Mouse (Mus musculus): ENCODE results near the gene Colgalt2. TPM values are rescaled to one million over a fixed set of nuclear protein-coding genes. Genes with fewer than 3 reads are reported as not detected.

The Colgalt2 gene
- polyA plus RNA-seq, 1 experiment, result not detected

- no peak for TF ChIP-seq GATA1 (IDR thresholded peaks at IDR 0.05; ENCODE audit: low read length)
- no peak for TF ChIP-seq TAL1 (IDR thresholded peaks at IDR 0.05; ENCODE audit: low read length)
- Histone ChIP-seq H3K4me1 (ENCODE audit: control insufficient read depth) (no peaks in the 10 kb centered on the region), H3K4me3 (replicated peaks) (no peak overlapping the region), H3K27me3 (ENCODE audit: control insufficient read depth) (no peaks in the 10 kb centered on the region), H3K36me3 (ENCODE audit: control insufficient read depth) (no peaks in the 10 kb centered on the region), H3K9me3 (ENCODE audit: control insufficient read depth, low read length) (no peaks in the 10 kb centered on the region)
Measured at GRCm38 (mm10) chr1:152439408-152439807, 39.8 kb downstream of the Colgalt2 start.

- Histone ChIP-seq H3K9me3 (ENCODE audit: control insufficient read depth, low read length) (no peaks in the 10 kb centered on the region), H3K4me1 (ENCODE audit: control insufficient read depth) (no peaks in the 10 kb centered on the region)
- no peak for TF ChIP-seq GATA1 (IDR thresholded peaks at IDR 0.05; ENCODE audit: low read length)
- TF ChIP-seq TAL1 (IDR thresholded peaks at IDR 0.05; ENCODE audit: low read length), result no peak
Measured at GRCm38 (mm10) chr1:152439874-152440273, 40.2 kb downstream of the Colgalt2 start.

GRCm38 (mm10) chr1:152444630-152445029 lies 45.0 kb downstream of the Colgalt2 start:
- no peaks in the 10 kb centered on the region for H3K36me3 ChIP-seq (ENCODE audit: control insufficient read depth)
- no peak for TF ChIP-seq GATA1 (IDR thresholded peaks at IDR 0.05; ENCODE audit: low read length)
- TF ChIP-seq TAL1 (IDR thresholded peaks at IDR 0.05; ENCODE audit: low read length), result no peak
- no peak overlapping the region for H3K4me3 ChIP-seq (replicated peaks)
- no peaks in the 10 kb centered on the region for H3K9me3 ChIP-seq (ENCODE audit: control insufficient read depth, low read length)
- H3K27me3 ChIP-seq (ENCODE audit: control insufficient read depth), result no peaks in the 10 kb centered on the region
- H3K4me1 ChIP-seq (ENCODE audit: control insufficient read depth), result no peaks in the 10 kb centered on the region

More at GRCm38 (mm10) chr1:152439874-152440273, 40.2 kb downstream of the Colgalt2 start:
- H3K27me3 ChIP-seq (ENCODE audit: control insufficient read depth), result no peaks in the 10 kb centered on the region
- no peaks in the 10 kb centered on the region for H3K36me3 ChIP-seq (ENCODE audit: control insufficient read depth)
- no peak overlapping the region for H3K4me3 ChIP-seq (replicated peaks)

GRCm38 (mm10) chr1:152445925-152446324 lies 46.3 kb downstream of the Colgalt2 start:
- no peak for TF ChIP-seq TAL1 (IDR thresholded peaks at IDR 0.05; ENCODE audit: low read length)
- no peak for TF ChIP-seq GATA1 (IDR thresholded peaks at IDR 0.05; ENCODE audit: low read length)
- H3K4me3 ChIP-seq (replicated peaks), result no peak overlapping the region
- H3K9me3 ChIP-seq (ENCODE audit: control insufficient read depth, low read length), result no peaks in the 10 kb centered on the region
- H3K27me3 ChIP-seq (ENCODE audit: control insufficient read depth), result no peaks in the 10 kb centered on the region
- H3K36me3 ChIP-seq (ENCODE audit: control insufficient read depth), result no peaks in the 10 kb centered on the region
- no peaks in the 10 kb centered on the region for H3K4me1 ChIP-seq (ENCODE audit: control insufficient read depth)

- Histone ChIP-seq H3K4me1 (ENCODE audit: control insufficient read depth) (no peaks in the 10 kb centered on the region), H3K9me3 (ENCODE audit: control insufficient read depth, low read length) (no peaks in the 10 kb centered on the region), H3K36me3 (ENCODE audit: control insufficient read depth) (no peaks in the 10 kb centered on the region), H3K27me3 (ENCODE audit: control insufficient read depth) (no peaks in the 10 kb centered on the region), H3K4me3 (replicated peaks) (no peak overlapping the region)
- TF ChIP-seq TAL1 (IDR thresholded peaks at IDR 0.05; ENCODE audit: low read length) (no peak), GATA1 (IDR thresholded peaks at IDR 0.05; ENCODE audit: low read length) (no peak)
Measured at GRCm38 (mm10) chr1:152454536-152454935, 54.9 kb downstream of the Colgalt2 start.

- H3K36me3 ChIP-seq (ENCODE audit: control insufficient read depth), result no peaks in the 10 kb centered on the region
- H3K4me1 ChIP-seq (ENCODE audit: control insufficient read depth), result no peaks in the 10 kb centered on the region
- no peaks in the 10 kb centered on the region for H3K27me3 ChIP-seq (ENCODE audit: control insufficient read depth)
- TF ChIP-seq GATA1 (IDR thresholded peaks at IDR 0.05; ENCODE audit: low read length), result no peak
- TF ChIP-seq TAL1 (IDR thresholded peaks at IDR 0.05; ENCODE audit: low read length), result no peak
- H3K9me3 ChIP-seq (ENCODE audit: control insufficient read depth, low read length), result no peaks in the 10 kb centered on the region
- no peak overlapping the region for H3K4me3 ChIP-seq (replicated peaks)
Measured at GRCm38 (mm10) chr1:152455275-152456243, 55.9 kb downstream of the Colgalt2 start.

- Histone ChIP-seq H3K4me3 (replicated peaks) (no peak overlapping the region), H3K4me1 (ENCODE audit: control insufficient read depth) (no peaks in the 10 kb centered on the region), H3K9me3 (ENCODE audit: control insufficient read depth, low read length) (no peaks in the 10 kb centered on the region), H3K36me3 (ENCODE audit: control insufficient read depth) (no peaks in the 10 kb centered on the region), H3K27me3 (ENCODE audit: control insufficient read depth) (no peaks in the 10 kb centered on the region)
- TF ChIP-seq TAL1 (IDR thresholded peaks at IDR 0.05; ENCODE audit: low read length) (no peak), GATA1 (IDR thresholded peaks at IDR 0.05; ENCODE audit: low read length) (no peak)
Measured at GRCm38 (mm10) chr1:152456266-152456665, 56.6 kb downstream of the Colgalt2 start.

- Histone ChIP-seq H3K27me3 (ENCODE audit: control insufficient read depth) (no peaks in the 10 kb centered on the region), H3K4me1 (ENCODE audit: control insufficient read depth) (no peaks in the 10 kb centered on the region), H3K4me3 (replicated peaks) (no peak overlapping the region), H3K9me3 (ENCODE audit: control insufficient read depth, low read length) (no peaks in the 10 kb centered on the region), H3K36me3 (ENCODE audit: control insufficient read depth) (no peaks in the 10 kb centered on the region)
- no peak for TF ChIP-seq GATA1 (IDR thresholded peaks at IDR 0.05; ENCODE audit: low read length)
- TF ChIP-seq TAL1 (IDR thresholded peaks at IDR 0.05; ENCODE audit: low read length), result no peak
Measured at GRCm38 (mm10) chr1:152457596-152457995, 58.0 kb downstream of the Colgalt2 start.

GRCm38 (mm10) chr1:152458996-152459395 lies 59.4 kb downstream of the Colgalt2 start:
- H3K36me3 ChIP-seq (ENCODE audit: control insufficient read depth), result no peaks in the 10 kb centered on the region
- H3K27me3 ChIP-seq (ENCODE audit: control insufficient read depth), result no peaks in the 10 kb centered on the region
- TF ChIP-seq TAL1 (IDR thresholded peaks at IDR 0.05; ENCODE audit: low read length) (no peak), GATA1 (IDR thresholded peaks at IDR 0.05; ENCODE audit: low read length) (no peak)
- no peaks in the 10 kb centered on the region for H3K9me3 ChIP-seq (ENCODE audit: control insufficient read depth, low read length)
- no peaks in the 10 kb centered on the region for H3K4me1 ChIP-seq (ENCODE audit: control insufficient read depth)
- H3K4me3 ChIP-seq (replicated peaks), result no peak overlapping the region
